Mouse (Mus musculus): ENCODE results near the gene Timp1.

Timp1 gene

GRCm38 (mm10) chrX:20910074-20910473, 40.1 kb downstream of the Timp1 start:
- H3K27me3 ChIP-seq (ENCODE audit: control insufficient read depth, insufficient read depth, low read length, poor library complexity, severe bottlenecking), result no peaks in the 10 kb centered on the region
- DNase-seq (ENCODE audit: low read depth, low spot score), result no peak
- H3K36me3 ChIP-seq (ENCODE audit: control insufficient read depth, insufficient read depth, low read length, poor library complexity, severe bottlenecking), result no peaks in the 10 kb centered on the region

- DNase-seq (ENCODE audit: low read depth, low spot score), result peak; percentile 7
- no peaks in the 10 kb centered on the region for H3K27me3 ChIP-seq (ENCODE audit: control insufficient read depth, insufficient read depth, low read length, poor library complexity, severe bottlenecking)
- H3K36me3 ChIP-seq (ENCODE audit: control insufficient read depth, insufficient read depth, low read length, poor library complexity, severe bottlenecking), result no peaks in the 10 kb centered on the region
Observed at GRCm38 (mm10) chrX:20913726-20914125, 43.8 kb downstream of the Timp1 start.

DNA sequence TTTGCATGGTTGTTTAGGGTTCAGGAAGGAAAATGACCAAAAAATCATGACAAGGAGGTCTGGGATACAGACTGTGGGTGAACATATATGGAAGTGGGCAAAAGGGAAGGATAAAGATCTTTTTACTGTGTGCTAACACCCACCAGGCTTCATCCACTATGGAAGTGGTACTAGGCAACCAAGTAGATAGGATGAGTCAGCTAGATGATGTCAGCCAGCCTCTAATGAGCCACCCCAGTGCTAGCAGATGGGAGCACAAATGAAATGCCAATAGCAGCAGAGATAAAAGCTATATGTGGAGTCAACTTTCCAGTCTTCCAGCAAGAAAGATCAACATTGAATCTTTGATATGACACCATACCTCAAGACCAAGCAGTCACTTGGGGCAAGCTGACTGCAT, 45.1 kb downstream of the Timp1 start:
- no peaks in the 10 kb centered on the region for H3K27me3 ChIP-seq (ENCODE audit: control insufficient read depth, insufficient read depth, low read length, poor library complexity, severe bottlenecking)
- no peak for DNase-seq (ENCODE audit: low read depth, low spot score)

DNA sequence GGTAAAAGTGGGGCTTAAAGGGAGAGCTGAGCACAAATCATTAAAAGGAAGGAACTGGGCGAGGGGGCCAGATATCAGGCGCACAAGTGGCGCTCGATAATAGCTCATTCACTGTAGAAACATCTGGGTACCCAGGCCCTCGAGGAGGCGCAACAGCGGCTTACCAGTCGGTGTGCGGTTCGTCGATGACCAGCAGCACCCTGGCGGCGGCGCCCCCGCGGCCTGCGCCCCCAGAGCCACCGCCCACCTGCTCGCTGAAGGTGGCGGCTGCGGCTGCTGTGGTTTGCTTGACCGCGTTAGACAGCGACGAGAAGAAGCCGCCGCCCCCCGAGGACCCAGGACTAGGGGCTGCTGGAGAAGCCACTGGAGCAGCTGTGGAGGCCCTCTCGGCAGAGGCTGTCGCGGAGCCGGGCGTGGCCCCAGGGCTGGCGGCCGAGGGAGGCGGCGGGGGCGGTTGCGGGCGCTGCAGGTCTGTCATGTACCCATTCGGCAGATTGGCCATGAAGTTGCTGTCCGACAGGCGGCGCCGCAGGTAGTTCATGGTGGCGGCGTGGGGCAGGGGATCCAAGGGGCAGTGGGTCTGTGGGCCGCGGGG, 50.4 kb downstream of the Timp1 start:
- Histone ChIP-seq H3K27me3 (ENCODE audit: control insufficient read depth, insufficient read depth, low read length, poor library complexity, severe bottlenecking) (no peaks in the 10 kb centered on the region), H3K36me3 (ENCODE audit: control insufficient read depth, insufficient read depth, low read length, poor library complexity, severe bottlenecking) (no peaks in the 10 kb centered on the region)
- no peak for DNase-seq (ENCODE audit: low read depth, low spot score)

More for the DNA sequence above, 45.1 kb downstream of the Timp1 start:
- H3K36me3 ChIP-seq (ENCODE audit: control insufficient read depth, insufficient read depth, low read length, poor library complexity, severe bottlenecking), result no peaks in the 10 kb centered on the region

DNA sequence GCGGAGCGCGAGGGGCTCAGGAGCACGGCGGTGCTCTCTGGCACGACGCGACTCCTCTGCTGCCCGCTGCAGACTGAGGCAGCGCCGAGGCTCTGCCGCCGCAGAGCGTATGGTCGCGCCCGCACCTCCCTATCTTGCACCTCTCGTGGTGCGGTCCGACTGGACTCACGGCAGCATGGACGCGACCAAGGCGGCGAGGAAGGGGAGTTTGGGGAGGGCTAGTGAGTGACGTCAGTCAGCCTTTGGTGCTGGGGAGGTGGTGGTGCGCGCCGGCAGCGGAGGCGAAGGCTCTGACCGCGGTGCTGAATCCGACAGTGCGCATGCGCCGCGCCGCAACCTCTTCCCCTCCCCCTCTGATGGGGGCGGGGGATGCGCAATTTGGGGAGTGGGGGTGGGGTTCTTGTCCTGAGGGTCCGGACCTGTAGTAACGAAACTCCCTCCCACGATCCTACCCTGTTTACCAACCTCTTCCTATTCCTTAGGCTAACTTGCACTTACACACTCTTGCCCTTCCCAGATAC, 50.9 kb downstream of the Timp1 start, which contains the start of gene Syn1:
Gene Syn1, minus strand, starts transcription at position 161 of the 521 bp plus-strand sequence.
- peak; percentile 86 for DNase-seq (ENCODE audit: low read depth, low spot score)
- Histone ChIP-seq H3K36me3 (ENCODE audit: control insufficient read depth, insufficient read depth, low read length, poor library complexity, severe bottlenecking) (no peaks in the 10 kb centered on the region), H3K27me3 (ENCODE audit: control insufficient read depth, insufficient read depth, low read length, poor library complexity, severe bottlenecking) (no peaks in the 10 kb centered on the region)

GRCm38 (mm10) chrX:20921366-20921765, 51.4 kb downstream of the Timp1 start:
- no peak for DNase-seq (ENCODE audit: low read depth, low spot score)
- H3K36me3 ChIP-seq (ENCODE audit: control insufficient read depth, insufficient read depth, low read length, poor library complexity, severe bottlenecking), result no peaks in the 10 kb centered on the region

GRCm38 (mm10) chrX:20923506-20923905, 53.5 kb downstream of the Timp1 start:
- H3K36me3 ChIP-seq (ENCODE audit: control insufficient read depth, insufficient read depth, low read length, poor library complexity, severe bottlenecking), result no peaks in the 10 kb centered on the region
- H3K27me3 ChIP-seq (ENCODE audit: control insufficient read depth, insufficient read depth, low read length, poor library complexity, severe bottlenecking), result no peaks in the 10 kb centered on the region
- DNase-seq (ENCODE audit: low read depth, low spot score), result no peak

More at GRCm38 (mm10) chrX:20921366-20921765, 51.4 kb downstream of the Timp1 start:
- no peaks in the 10 kb centered on the region for H3K27me3 ChIP-seq (ENCODE audit: control insufficient read depth, insufficient read depth, low read length, poor library complexity, severe bottlenecking)
